Mouse (Mus musculus) brain, embryonic 14.5 days (tissue): Measurements from ENCODE around the gene Tdgf1.

Experiments
- CTCF ChIP-seq: fragments of 200-500 bp; IDR thresholded peaks from 2 replicates; pipeline ENCODE4 v1.5.1; 2012; ENCODE audit warnings: inconsistent platforms, mild to moderate bottlenecking, moderate library complexity, borderline replicate concordance; ENCODE audit not compliant: insufficient read depth, insufficient read length; ENCODE audit errors: extremely low read depth
- POLR2A ChIP-seq: fragments of 200-500 bp; IDR thresholded peaks from 2 replicates; pipeline ENCODE4 v1.6.1; 2012; ENCODE audit warnings: mild to moderate bottlenecking, inconsistent platforms, borderline replicate concordance; ENCODE audit not compliant: poor library complexity, insufficient read depth, insufficient read length, severe bottlenecking; ENCODE audit errors: extremely low read depth

- TF ChIP-seq CTCF (no peak), POLR2A (no peak)
These were observed 15.4 kb upstream of the Tdgf1 start for GRCm38 (mm10) chr9:110961386-110961785.
